9 mouse cellular contexts compared by ENCODE assay signal in genomic region chr14:16313936-16314521, GRCm38 (mm10). TPM values are rescaled to one million over a fixed set of nuclear protein-coding genes. Genes with fewer than 3 reads are reported as not detected.
DNase-seq lines count a peak whose midpoint lies in the region; ATAC-seq lines count a peak whose summit lies in the region.
"Had no signal": no experiment of that assay in that cellular context is flagged by ENCODE, and none has a peak within 500 bp of the region (broad histone marks: within the 10 kb centered on the region; RNA-seq: fewer than 3 reads in every experiment).

No protein-coding gene starts in this region.

- H3K27me3 ChIP-seq in heart, embryonic 15.5 days = no peaks in the 10 kb centered on the region
- H3K27me3 ChIP-seq in kidney, embryonic 16.5 days (ENCODE audit: insufficient read depth, low read length) = no peaks in the 10 kb centered on the region
- no peaks in the 10 kb centered on the region for H3K27me3 ChIP-seq in stomach, embryonic 15.5 days (replicated peaks)

- H3K4me3 ChIP-seq in heart, embryonic 15.5 days = no peak overlapping the region
- no peak overlapping the region for H3K4me3 ChIP-seq in kidney, embryonic 16.5 days (ENCODE audit: low read length)
- H3K4me3 ChIP-seq in stomach, embryonic 15.5 days (replicated peaks) = no peak overlapping the region

- DNase-seq in heart, postnatal 36 days = no peak
- DNase-seq in right cerebral cortex, postnatal 4 days = peak; percentile 34
- DNase-seq in right cerebral cortex, postnatal 25 days = no peak
- DNase-seq in adrenal gland, postnatal 25 days = no peak
- no peak for DNase-seq in frontal cortex, postnatal 25 days (ENCODE audit: low spot score in 2 of 2)
- DNase-seq: embryo, embryonic 11 days had no signal

- H3K4me2 ChIP-seq in heart, embryonic 15.5 days = no peak overlapping the region
- no peak overlapping the region for H3K4me2 ChIP-seq in kidney, embryonic 16.5 days (replicated peaks; ENCODE audit: low read depth, low read length)
- H3K4me2 ChIP-seq in stomach, embryonic 15.5 days = no peak overlapping the region

- H3K36me3 ChIP-seq in heart, embryonic 15.5 days = 0 out of 2 replicates have a peak, but pooled peaks cover 2% of the 10 kb centered on the region
- H3K36me3 ChIP-seq in kidney, embryonic 16.5 days (ENCODE audit: insufficient read depth, low read length) = no peaks in the 10 kb centered on the region
- H3K36me3 ChIP-seq in stomach, embryonic 15.5 days = 0 out of 2 replicates have a peak, but pooled peaks cover 3% of the 10 kb centered on the region

- no peaks in the 10 kb centered on the region for H3K9me3 ChIP-seq in heart, embryonic 15.5 days (replicated peaks)
- H3K9me3 ChIP-seq in kidney, embryonic 16.5 days (ENCODE audit: low read length) = no peaks in the 10 kb centered on the region
- H3K9me3 ChIP-seq in stomach, embryonic 15.5 days = no peaks in the 10 kb centered on the region

- H3K27ac ChIP-seq in heart, embryonic 15.5 days = peak overlapping the region; percentile 37; the same call in 1 of the 2 replicates
- peak overlapping the region; percentile 17; the same call in 1 of the 2 replicates for H3K27ac ChIP-seq in kidney, embryonic 16.5 days (ENCODE audit: low read length)
- peak overlapping the region; percentile 42; the same call in 1 of the 2 replicates for H3K27ac ChIP-seq in stomach, embryonic 15.5 days

- no peak for ATAC-seq in heart, embryonic 15.5 days (replicated peaks; ENCODE audit: insufficient number of reproducible peaks, insufficient read depth, low FRiP score, low read depth)
- peak; percentile 86 for ATAC-seq in kidney, embryonic 16.5 days (ENCODE audit: low FRiP score, low TSS enrichment)
- no peak for ATAC-seq in stomach, embryonic 15.5 days (ENCODE audit: insufficient read depth, low FRiP score, low read depth)

- WGBS in heart, embryonic 15.5 days = 49% methylated on average over 7 of the region's 7 CpGs
- 44% methylated on average over 7 of the region's 7 CpGs for WGBS in kidney, embryonic 16.5 days
- 53% methylated on average over 7 of the region's 7 CpGs for WGBS in stomach, embryonic 15.5 days

- intact Hi-C loops in heart, postnatal 36 days (cut with DNase I) = no loop called here

- no peak overlapping the region for H3K9ac ChIP-seq in heart, embryonic 15.5 days
- 0 out of 2 replicates have a peak overlapping the region, but pooled peaks have one; percentile 3 for H3K9ac ChIP-seq in kidney, embryonic 16.5 days (replicated peaks; ENCODE audit: low read length)
- H3K9ac ChIP-seq in stomach, embryonic 15.5 days = no peak overlapping the region

- peaks cover 6% of the 10 kb centered on the region for H3K4me1 ChIP-seq in heart, embryonic 15.5 days (replicated peaks)
- peaks cover 6% of the 10 kb centered on the region; the same call in 1 of the 2 replicates for H3K4me1 ChIP-seq in kidney, embryonic 16.5 days (ENCODE audit: insufficient read depth, low read length)
- no peaks in the 10 kb centered on the region for H3K4me1 ChIP-seq in stomach, embryonic 15.5 days

RNA-seq across cellular contexts. Expression of gene Top2b, which starts 51.0 kb away (rescaled TPM):
- 29.5 and 31.6 TPM in 2 replicates for polyA plus RNA-seq in heart, embryonic 15.5 days (2015; fragmentation: Nextera tagmentation; extraction: Ambion mirVana)
- 10 to 100 TPM; 51.0 to 67.2 TPM for total RNA-seq in heart, postnatal 36 days (2021)
- polyA plus RNA-seq in kidney, embryonic 16.5 days (2015; fragmentation: Nextera tagmentation; extraction: Ambion mirVana) = 39.0 and 42.4 TPM in 2 replicates
- polyA plus RNA-seq in stomach, embryonic 15.5 days (2015; fragmentation: Nextera tagmentation; extraction: Ambion mirVana) = 36.6 and 43.3 TPM in 2 replicates
- 97.3 and 97.4 TPM in 2 replicates for total RNA-seq in adrenal gland, postnatal 25 days (2021)
